Mouse (Mus musculus) ES-CJ7 (cell line): ENCODE results near the gene Cd44.
A peak's percentile ranks its signal among the peaks of the same experiment; 100 is the strongest.

ENCODE experiments used
- DNase-seq: peaks from one replicate; pipeline ENCODE4 v3.0.0; 2011; ENCODE audit warnings: low read depth, low spot score

Cd44 gene

GRCm38 (mm10) chr2:102913833-102914545 is 12.5 kb upstream of the Cd44 start:
- DNase-seq: no peak

GRCm38 (mm10) chr2:102912951-102913350 is 11.5 kb upstream of the Cd44 start:
- DNase-seq: no peak

DNA sequence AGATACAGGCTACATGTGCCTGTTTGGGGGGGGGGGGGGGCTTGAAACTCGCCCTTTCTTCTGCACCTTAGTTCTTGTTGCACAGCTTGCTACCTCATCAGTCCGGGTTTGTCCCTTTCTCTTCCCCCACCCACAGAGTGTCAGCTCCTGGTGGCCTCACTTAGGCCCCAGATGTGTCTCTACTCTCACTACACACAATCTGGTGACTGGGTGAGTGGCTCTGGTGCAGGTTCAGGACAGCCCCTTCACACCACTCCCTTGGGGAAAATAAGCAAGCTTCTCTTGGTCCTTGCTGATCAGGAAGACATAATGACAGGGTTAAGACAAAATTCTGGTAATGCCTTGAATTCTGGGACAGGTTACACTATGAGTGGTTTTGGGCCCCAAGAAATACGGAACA is 11.0 kb upstream of the Cd44 start:
- no peak for DNase-seq

DNA sequence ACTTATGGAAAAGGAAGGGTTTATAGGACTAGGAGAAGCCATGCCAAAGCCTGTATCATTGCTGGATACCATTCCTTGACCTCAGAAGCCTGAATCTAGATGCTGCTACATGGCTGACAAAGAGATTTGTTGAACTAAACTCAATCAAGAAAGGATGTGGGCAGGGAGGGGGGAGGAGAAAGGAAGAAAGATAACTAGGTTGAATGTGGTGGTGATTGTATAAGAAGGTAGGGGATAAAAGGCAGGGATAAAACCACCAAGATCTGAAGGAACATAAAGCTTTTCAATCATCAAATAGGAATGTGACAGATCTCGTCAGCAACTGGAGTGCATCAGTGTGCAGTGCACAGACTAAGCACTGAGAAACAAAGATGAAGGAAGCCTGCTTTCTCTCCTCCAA is 7.9 kb upstream of the Cd44 start:
- DNase-seq: no peak

- no peak for DNase-seq
These were observed 4.1 kb upstream of the Cd44 start for GRCm38 (mm10) chr2:102905604-102906003.

DNA sequence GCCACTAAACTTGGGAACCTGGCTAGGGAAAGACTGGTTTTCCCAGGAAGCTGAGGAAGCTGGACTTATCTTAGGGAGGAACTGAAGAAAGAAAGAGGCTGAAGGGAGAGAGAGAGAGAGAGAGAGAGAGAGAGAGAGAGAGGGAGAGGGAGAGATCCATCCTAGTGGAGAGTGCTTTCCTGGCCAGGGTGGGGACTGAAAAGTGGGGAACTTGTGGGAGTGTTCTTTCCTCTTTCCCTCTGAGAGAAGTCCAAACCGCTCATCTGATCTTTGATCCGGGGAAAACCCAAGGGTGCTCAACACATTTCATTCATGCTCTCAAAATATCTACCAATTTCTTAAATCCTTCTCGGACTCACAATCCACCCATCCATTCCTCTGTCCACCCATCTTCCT is 361 bp upstream of the Cd44 start:
- no peak for DNase-seq

DNA sequence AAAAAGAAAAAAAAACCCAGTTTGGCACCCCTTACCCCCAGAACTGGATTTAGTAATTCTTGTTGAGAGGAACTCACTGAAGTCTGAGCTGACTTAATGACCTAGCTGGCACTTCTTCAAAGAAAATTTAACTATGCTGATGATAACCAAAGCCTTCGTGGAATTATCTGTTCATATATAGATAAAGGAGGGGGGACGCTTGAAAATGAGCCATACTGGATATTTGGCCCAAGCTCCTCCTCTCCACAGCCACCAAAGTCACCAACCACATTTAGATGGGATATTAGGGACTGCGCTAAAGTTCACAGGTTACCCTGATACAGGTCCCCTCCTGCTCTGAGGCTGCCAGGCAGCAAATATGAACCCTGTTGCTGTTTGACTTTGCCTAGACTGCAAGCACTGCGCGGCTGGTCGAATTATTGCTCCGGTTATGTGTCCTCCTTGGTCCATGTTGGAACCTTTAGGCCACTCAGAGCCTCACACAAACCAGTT is 1.2 kb downstream of the Cd44 start:
- DNase-seq: no peak

GRCm38 (mm10) chr2:102899238-102899637 is 2.2 kb downstream of the Cd44 start:
- no peak for DNase-seq

GRCm38 (mm10) chr2:102898585-102898984 is 2.9 kb downstream of the Cd44 start:
- no peak for DNase-seq

DNA sequence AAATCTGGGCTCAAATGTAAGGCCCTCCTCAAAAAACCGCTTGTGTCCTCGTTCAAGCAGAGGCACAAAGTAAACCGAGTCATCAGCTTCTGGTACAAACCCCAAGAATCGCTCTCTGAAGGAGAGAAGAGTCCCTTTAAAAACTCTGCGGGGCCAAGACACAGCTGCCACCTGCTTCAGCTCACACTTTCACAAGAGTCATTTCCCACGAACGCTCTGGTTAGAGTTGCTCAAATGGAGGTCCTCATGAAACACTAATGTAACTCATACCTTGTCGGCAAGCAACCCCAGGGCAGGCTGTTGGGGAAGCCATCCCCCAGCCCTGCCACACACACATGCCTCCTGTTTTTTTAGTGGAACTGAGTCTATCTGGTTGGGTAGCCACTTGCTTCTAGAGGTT is 5.3 kb downstream of the Cd44 start:
- no peak for DNase-seq

- no peak for DNase-seq
These were observed 6.3 kb downstream of the Cd44 start for GRCm38 (mm10) chr2:102895197-102895596.

GRCm38 (mm10) chr2:102894785-102895184 is 6.7 kb downstream of the Cd44 start:
- no peak for DNase-seq

- peak; percentile 57 for DNase-seq
These were observed 12.7 kb downstream of the Cd44 start for GRCm38 (mm10) chr2:102888688-102889225.

DNA sequence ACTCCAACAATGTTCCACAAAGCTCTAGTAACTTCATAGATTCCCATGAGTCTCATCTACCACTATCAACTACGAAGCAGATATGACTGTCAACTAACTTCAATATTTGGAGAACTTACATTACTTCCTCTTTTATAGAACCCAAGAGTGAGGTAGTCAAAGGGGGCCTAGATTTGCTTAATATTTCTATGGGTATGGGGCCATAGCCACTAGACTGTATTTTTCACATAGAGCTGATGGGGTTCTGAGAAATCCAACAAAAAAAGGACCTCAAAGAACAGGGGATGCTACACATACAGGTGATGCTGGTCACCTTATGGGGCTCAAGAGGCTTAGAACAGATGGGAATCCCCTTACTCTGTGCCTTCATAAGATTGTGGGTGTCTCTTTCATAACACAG is 14.3 kb downstream of the Cd44 start:
- DNase-seq: no peak

- DNase-seq: no peak
These were observed 15.0 kb downstream of the Cd44 start for GRCm38 (mm10) chr2:102886306-102886935.

- no peak for DNase-seq
These were observed 18.7 kb downstream of the Cd44 start for GRCm38 (mm10) chr2:102882597-102883272.

DNA sequence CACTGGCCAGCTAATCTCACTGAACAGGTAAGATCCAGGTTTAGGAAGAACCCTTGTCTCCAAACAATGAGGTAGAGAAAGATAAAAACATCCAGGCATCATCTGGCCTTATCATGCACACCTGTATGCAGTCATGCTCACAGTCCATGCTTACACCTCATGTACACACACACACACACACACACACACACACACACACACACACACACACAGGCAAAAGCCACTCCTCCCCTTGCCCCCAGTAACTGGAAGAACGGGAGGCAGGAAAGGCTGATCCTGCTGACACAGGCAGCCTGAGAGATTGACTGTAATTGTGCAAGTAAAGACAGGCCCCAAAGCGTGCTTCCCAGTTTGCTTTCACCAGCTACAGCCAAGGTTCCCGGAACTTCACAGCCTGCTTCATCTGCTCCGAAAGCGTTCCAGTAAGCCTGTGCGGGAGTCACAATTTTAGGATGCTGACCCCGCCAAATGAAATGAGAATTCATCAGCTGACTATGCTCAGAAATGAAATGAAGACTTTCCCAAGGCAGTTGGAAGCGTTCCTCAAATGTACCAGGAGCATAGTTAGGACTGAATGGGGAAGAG is 19.4 kb downstream of the Cd44 start:
- DNase-seq: no peak

GRCm38 (mm10) chr2:102878513-102878912 is 23.0 kb downstream of the Cd44 start:
- DNase-seq: no peak

DNA sequence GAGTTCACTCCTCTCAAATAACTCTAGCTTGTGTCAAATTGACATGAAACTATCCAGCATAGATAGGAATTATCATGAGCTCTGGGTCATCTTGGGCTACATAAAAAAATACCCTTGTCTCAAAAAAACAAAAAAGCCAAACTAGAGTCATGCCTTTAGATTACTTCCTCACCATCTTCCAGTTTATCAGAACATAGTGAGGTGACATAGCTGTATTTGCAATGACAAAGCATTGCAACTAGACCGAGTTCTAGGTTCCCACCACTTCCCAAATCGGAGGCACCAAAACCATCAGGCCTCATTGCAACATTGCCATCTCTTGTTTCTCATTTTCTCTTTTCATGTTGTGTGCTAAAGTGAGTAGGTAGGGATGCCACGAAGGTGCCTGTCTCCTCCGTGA is 24.0 kb downstream of the Cd44 start:
- no peak for DNase-seq

GRCm38 (mm10) chr2:102876141-102876540 is 25.3 kb downstream of the Cd44 start:
- DNase-seq: no peak

GRCm38 (mm10) chr2:102873848-102874247 is 27.6 kb downstream of the Cd44 start:
- DNase-seq: no peak

GRCm38 (mm10) chr2:102873194-102873593 is 28.3 kb downstream of the Cd44 start:
- DNase-seq: no peak
